Mouse (Mus musculus) kidney, postnatal 14 days (tissue): ENCODE data around the gene Adap1.
"Not testable (repeated sequence)": the region's sequence is repeated elsewhere in the genome, so short reads cannot be mapped to it uniquely, and the experiment has no call there.

ENCODE experiments used
- DNase-seq: peaks from one replicate; pipeline ENCODE4 v3.0.0; 2022; ENCODE audit warnings: mixed read lengths

The Adap1 gene

GRCm38 (mm10) chr5:139349713-139350112, 24.3 kb upstream of the Adap1 start:
- DNase-seq = no peak

GRCm38 (mm10) chr5:139347225-139347624, 21.8 kb upstream of the Adap1 start:
- no peak for DNase-seq

DNA sequence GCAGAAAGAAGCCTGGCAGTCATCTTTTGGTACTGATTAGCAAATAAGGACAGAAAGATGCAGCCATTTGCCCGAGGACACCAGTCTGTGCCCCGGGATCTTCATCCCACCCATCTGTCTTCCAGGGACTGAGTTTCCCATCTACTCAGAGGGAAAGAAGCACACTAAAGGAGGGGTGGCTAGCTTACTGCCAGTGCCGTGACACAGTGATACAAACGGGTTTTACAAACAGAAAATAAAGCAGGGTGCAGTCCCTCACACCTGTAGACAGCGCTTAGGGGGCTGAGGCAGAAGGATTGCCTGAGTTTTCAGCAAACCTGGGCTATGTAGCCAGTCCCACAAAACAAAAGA, 19.9 kb upstream of the Adap1 start:
- DNase-seq = no peak

- DNase-seq = peak; percentile 96
Measured at GRCm38 (mm10) chr5:139344687-139345363, 19.4 kb upstream of the Adap1 start.

- peak; percentile 79 for DNase-seq
Measured at GRCm38 (mm10) chr5:139344021-139344686, 18.7 kb upstream of the Adap1 start.

DNA sequence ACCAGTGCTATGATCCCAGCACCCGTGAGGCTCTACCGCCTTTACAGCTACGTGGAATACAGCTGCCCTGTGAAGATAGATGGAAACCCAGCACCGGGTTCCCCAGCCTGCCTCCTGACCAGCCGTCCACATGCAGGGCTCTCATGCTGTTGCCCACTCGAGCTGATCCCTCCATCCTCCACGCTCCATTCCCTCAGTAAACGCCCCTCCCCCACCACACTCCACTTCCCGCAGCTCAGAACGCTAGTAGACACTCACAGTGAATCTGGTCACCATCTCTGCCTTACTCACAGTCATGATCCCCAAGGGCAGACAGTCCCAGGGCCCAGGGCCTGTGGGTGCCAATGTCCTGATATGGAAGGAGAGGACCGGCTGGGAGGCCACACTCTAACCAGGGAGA, 13.5 kb upstream of the Adap1 start:
- no peak for DNase-seq

DNA sequence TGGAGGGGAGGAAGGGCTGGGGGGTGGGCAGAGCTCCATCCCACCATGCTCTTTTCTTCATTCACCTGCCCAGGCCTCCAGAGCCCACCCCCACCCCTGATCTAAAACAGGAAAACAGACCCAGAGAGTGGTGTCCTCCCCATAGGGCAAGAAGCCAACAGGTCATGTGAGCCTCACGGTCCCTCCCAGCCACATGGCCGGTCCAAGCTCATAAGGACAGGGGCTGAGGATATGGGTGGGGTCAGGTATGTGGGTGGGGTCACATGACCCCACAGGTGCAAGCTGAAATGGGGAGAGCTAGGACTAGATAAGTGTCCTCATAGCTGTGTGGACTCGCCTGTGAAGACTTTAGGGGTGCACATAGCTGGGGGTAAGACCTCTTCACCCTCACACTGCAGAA, 13.0 kb upstream of the Adap1 start:
- DNase-seq = peak; percentile 70

DNA sequence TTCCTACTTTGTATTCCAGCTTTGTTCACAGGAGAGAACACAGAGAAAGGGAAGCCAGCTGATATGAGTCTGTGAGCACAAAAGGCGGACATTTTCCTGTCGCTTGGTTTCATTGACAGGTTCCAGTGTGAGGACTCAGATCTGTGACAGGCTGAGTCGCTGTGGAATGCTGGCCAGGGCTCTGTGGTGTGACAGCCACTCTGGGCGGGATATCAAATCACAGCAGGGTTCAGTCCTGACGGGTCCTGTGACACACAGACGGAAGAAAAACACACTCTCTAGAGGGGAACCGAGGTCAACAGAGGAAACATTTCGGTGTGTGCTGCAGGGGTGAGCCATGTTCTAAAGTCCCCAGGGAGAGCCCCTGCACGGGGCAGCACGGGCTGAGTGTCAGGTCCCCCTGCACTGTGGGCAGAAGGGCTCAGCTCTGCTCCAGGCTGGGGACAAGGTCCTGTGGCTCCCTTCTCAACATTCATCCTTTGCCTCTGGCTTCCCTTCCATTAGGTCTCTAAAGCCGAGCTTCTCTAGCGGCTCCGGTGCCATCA, 12.5 kb upstream of the Adap1 start:
- no peak for DNase-seq

- no peak for DNase-seq
Measured at GRCm38 (mm10) chr5:139335634-139336033, 10.2 kb upstream of the Adap1 start.

DNA sequence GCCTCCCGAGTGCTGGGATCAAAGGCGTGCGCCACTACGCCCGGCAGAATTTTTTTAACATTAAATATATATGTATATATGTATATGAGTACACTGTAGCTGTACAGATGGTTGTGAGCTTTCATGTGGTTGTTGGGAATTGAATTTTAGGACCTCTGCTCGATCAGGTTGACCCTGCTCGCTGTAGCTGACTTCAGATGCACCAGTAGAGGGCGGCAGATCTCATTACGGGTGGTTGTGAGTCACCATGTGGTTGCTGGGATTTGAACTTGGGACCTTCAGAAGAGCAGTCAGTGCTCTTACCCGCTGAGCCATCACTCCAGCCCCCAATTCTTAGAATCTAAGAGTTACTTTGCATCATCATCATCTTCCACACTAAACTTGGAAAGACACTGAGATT, 9.0 kb upstream of the Adap1 start:
- not testable (repeated sequence) for DNase-seq

GRCm38 (mm10) chr5:139333301-139334013, 8.0 kb upstream of the Adap1 start:
- peak; percentile 57 for DNase-seq

- DNase-seq = no peak
Measured at GRCm38 (mm10) chr5:139332590-139333272, 7.3 kb upstream of the Adap1 start.

DNA sequence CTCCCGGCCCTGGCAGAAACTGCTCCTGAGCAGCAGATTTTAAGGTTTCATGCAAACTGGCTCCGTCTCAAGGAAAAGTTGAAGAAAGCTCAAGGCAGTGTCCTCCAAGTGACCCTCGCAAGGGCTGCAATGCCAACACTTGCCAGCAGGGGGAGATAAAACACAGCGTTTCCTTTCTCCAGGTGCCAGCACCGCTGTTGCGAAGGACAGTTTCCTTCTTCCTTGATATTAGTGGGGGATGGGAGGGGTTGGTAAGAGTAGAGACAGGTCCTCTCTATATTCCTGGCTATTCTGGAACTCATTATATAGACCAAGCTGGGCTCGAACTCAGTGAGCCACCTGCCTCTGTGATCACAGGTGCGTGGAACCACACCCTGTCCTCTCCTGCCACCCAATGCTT, 6.3 kb upstream of the Adap1 start:
- DNase-seq = peak; percentile 89

DNA sequence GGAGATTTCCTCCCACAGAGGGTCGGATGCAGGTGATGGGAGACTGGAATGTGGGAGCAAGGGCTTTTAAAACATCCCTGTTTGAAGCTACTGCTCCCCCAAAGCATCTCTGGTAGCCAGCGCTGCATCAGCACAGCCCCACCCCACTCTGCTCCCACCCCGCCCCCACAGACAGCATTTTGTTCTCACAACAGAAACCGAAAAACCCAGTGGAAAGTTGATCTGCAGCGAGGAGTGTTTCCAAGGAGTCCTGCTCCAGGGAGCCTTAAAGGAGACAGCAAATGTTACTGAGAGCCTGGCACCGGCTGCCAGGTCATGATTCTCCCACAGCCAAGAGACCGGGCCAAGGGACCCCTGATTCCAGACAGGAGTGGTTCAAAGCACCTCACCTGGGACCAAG, 5.3 kb upstream of the Adap1 start:
- no peak for DNase-seq

DNA sequence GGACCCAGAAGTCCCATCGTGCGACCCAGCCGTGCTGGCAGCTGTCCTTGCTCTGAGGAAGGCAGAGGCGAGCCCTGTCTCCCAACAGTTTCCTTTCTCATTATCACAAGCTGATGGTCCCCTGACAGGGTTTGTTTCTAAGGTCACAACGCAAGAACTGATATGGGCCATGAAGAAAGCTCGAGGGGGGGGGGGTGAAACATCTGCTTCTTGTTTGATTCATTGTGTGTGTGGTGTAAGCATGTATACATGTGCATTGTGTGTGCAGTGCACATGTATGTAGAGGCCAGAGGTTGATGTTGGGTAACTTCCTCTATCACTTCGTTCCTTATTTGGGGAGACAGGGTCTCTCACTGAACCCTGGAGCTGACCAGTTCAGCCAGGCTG, 2.2 kb upstream of the Adap1 start:
- no peak for DNase-seq

DNA sequence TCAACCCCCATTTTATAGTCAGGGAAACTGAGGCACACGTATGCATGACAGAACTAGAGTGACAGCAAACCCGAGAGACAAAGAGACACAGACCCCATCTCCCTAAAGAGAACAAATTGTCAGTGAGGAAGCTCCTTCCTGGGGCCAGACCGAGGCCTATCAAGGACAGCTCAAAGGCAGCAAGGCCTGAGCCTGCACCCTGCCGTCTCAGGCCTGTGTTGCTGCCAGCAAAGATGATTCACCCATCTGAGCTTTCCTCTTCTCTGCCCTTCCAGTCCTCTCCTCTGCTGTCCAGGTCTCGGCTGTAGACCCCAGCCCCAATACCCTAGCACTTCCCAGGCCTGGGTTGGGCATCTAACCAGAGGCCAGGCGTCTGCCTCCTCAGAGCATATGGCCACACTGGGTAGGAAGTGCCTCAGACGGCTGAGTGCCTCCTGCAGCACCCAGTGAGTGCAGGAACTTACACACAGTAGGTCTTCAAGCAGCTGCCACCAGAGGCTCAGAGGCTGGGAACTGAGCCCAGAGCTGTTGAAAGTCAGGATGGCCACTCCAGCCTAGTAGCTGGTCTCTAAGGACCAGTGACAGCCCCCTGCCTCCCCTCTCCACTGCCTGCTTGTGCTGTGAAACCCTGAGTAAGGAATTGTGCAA, 1.7 kb upstream of the Adap1 start:
- no peak for DNase-seq

DNA sequence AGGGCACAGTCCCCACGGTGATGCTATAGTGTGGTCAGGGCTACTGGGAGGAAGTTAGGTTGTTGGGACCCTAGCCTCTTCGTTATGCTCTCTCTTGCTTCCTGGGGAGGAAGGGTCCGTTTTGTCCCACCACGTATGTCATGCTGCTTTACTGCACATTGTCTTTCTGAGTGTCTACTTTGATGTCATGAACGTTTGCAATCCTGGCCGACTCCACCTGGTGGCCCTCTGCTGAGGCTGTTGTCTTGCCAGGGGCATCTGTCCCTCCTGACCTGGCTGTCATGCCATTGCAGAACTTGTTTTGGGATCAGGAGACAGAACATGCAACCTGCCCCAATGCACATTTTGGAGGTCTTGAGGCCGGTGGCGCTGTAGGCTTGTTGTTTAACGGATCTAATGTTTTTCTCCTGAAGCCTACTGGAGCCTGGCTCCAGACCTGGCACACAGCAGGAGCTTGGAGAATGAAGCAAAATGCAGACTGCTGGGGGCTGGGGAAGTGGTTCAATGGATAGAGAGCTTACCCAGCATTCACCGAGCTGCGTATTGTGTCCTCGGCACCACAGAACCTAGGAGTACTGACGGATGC, 782 bp upstream of the Adap1 start:
- DNase-seq = no peak

GRCm38 (mm10) chr5:139324691-139325394, 579 bp downstream of the Adap1 start:
- DNase-seq = no peak

GRCm38 (mm10) chr5:139324045-139324491, 1.4 kb downstream of the Adap1 start:
- no peak for DNase-seq

GRCm38 (mm10) chr5:139323260-139323924, 2.0 kb downstream of the Adap1 start:
- DNase-seq = peak; percentile 72

- DNase-seq = no peak
Measured at GRCm38 (mm10) chr5:139321331-139321730, 4.1 kb downstream of the Adap1 start.
